ENCODE assay signal across 17 mouse cellular contexts in the genomic region with DNA sequence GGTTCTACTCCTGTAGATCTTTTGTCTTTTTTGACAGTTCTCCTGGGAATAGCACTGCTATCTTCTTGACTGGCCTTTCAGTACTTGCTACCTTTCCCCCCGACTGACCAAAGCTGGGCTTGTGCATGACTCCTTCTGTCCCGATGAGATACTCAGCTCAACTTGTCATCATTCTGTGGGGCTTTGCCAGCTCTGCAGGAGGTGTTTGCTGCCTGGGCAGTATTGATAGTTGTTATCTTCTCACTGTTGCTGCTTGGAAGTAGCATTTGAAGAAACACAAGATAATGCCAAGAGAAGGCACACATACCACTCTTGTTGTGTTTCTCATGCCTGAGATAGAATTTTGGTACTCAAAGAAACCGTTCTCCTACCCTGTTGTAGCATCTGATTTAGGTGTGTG. TPM values are rescaled to one million over a fixed set of nuclear protein-coding genes. Genes with fewer than 3 reads are reported as not detected.
DNase-seq lines count a peak whose midpoint lies in the region; ATAC-seq and TF ChIP-seq lines count a peak whose summit lies in the region.
"Had no signal": no experiment of that assay in that cellular context is flagged by ENCODE, and none has a peak within 500 bp of the region (broad histone marks: within the 10 kb centered on the region; RNA-seq: fewer than 3 reads in every experiment).

No protein-coding gene starts in this region.

- peaks cover 3% of the 10 kb centered on the region; the same call in 1 of the 2 replicates for H3K79me2 ChIP-seq in heart, adult 2 months (replicated peaks; ENCODE audit: control insufficient read depth, insufficient read depth, low read length)

- TF ChIP-seq POLR2A in heart, adult 2 months (IDR thresholded peaks at IDR 0.05; ENCODE audit: insufficient read depth, low read depth, low read length), result no peak

- peak; percentile 84 for ATAC-seq in heart, embryonic 12.5 days (ENCODE audit: insufficient number of reproducible peaks, low FRiP score)
- ATAC-seq: activated CD4-positive, CD25-positive, alpha-beta regulatory T cell, adult 4 months; hindbrain, postnatal 0 days had no signal

- H3K36me3 ChIP-seq in heart, embryonic 12.5 days, result no peaks in the 10 kb centered on the region
- H3K36me3 ChIP-seq in heart, adult 2 months (ENCODE audit: control insufficient read depth, insufficient read depth, low read length), result no peaks in the 10 kb centered on the region; the same call in 1 of the 2 replicates

- WGBS in heart, embryonic 12.5 days, result 18% methylated on average over 3 of the region's 3 CpGs
- 43% methylated on average over 3 of the region's 3 CpGs for WGBS in heart, adult 2 months

- H3K4me2 ChIP-seq in heart, embryonic 12.5 days, result no peak overlapping the region
- H3K4me2 ChIP-seq: midbrain, embryonic 11.5 days had no signal

- H3K27ac ChIP-seq in heart, embryonic 12.5 days (ENCODE audit: poor library complexity, severe bottlenecking), result 0 out of 2 replicates have a peak overlapping the region, but pooled peaks have one; percentile 17
- no peak overlapping the region for H3K27ac ChIP-seq in heart, adult 2 months
- H3K27ac ChIP-seq: hindbrain, postnatal 0 days had no signal

- no peak for DNase-seq in heart, adult 2 months
- DNase-seq in adipocyte (ENCODE audit: low spot score), result peak; percentile 24
- peak; percentile 87 for DNase-seq in liver
- DNase-seq in skeletal muscle tissue, adult 2 months (ENCODE audit: low read depth, low spot score), result peak; percentile 30
- no peak for DNase-seq in cerebellum, postnatal 10 days
- no peak for DNase-seq in cerebellum, adult 9-11 months
- DNase-seq in thymus, postnatal 14 days, result no peak
- DNase-seq: cerebellum, postnatal 36 days; gastrocnemius, postnatal 36 days; heart, postnatal 14 days; kidney, postnatal 36 days; lung, adult 18-20 months; thymus, postnatal 36 days had no signal

- no peaks in the 10 kb centered on the region for H3K9me3 ChIP-seq in heart, embryonic 12.5 days (replicated peaks)

- no peak for TF ChIP-seq CTCF in heart, adult 2 months (IDR thresholded peaks at IDR 0.05)

- intact Hi-C loops in heart, adult 2 months (cut with DNase I), result no loop called here

- no peak overlapping the region for H3K9ac ChIP-seq in heart, embryonic 12.5 days
- H3K9ac ChIP-seq in heart, adult 2 months (ENCODE audit: low read depth, low read length), result no peak overlapping the region

- TF ChIP-seq EP300 in heart, adult 2 months (IDR thresholded peaks at IDR 0.05; ENCODE audit: insufficient read depth, low read depth, low read length), result no peak

- peaks cover 18% of the 10 kb centered on the region for H3K4me1 ChIP-seq in heart, embryonic 12.5 days (replicated peaks)
- peaks cover 2% of the 10 kb centered on the region for H3K4me1 ChIP-seq in heart, adult 2 months (ENCODE audit: control insufficient read depth, insufficient read depth, low read length)

- H3K4me3 ChIP-seq in heart, embryonic 12.5 days, result no peak overlapping the region
- H3K4me3 ChIP-seq in heart, adult 2 months, result no peak overlapping the region

- no peaks in the 10 kb centered on the region for H3K27me3 ChIP-seq in heart, embryonic 12.5 days (replicated peaks)
- H3K27me3 ChIP-seq in heart, adult 2 months (ENCODE audit: control insufficient read depth, insufficient read depth, low read length), result no peaks in the 10 kb centered on the region

RNA-seq across cellular contexts. Expression of gene March8, which starts 12.2 kb away (rescaled TPM):
- 35.3 and 35.7 TPM in 2 replicates for polyA plus RNA-seq in heart, embryonic 12.5 days (2016; fragmentation: Nextera tagmentation; extraction: Ambion mirVana)
- total RNA-seq in heart, adult 2 months (2021), result 10 to 100 TPM; 38.4 to 43.9 TPM
- polyA plus RNA-seq in heart, adult 2 months (2012; rRNA removed), result 27.8 and 46.2 TPM in 2 replicates

Comparison
In these comparisons a context has a peak if more than half of its experiments do, and no peak if none do; other contexts are left out.
1. DNase-seq: peak in adipocyte (single experiment), liver (single experiment) and skeletal muscle tissue, adult 2 months (single experiment); none in heart, adult 2 months (0 of 2), cerebellum, postnatal 10 days (0 of 2), cerebellum, adult 9-11 months (single experiment) and thymus, postnatal 14 days (single experiment).